Mouse (Mus musculus): Measurements from ENCODE around the gene Fgf4.

- no peak for TF ChIP-seq TAL1 (IDR thresholded peaks at IDR 0.05; ENCODE audit: low read length)
- no peak for TF ChIP-seq GATA1 (IDR thresholded peaks at IDR 0.05; ENCODE audit: low read length)
These were observed at the start of gene Fgf4 for GRCm38 (mm10) chr7:144847067-144847466.

Measured in erythroblast, embryonic 14.5 days (primary cell).